Mouse (Mus musculus) heart, postnatal 0 days (tissue): ENCODE measurements at regions not wholly inside any gene's neighbourhood (a gene's known extent, or its start where the extent isn't known, plus 50 kb on each side); places are given as distances from the start of the nearest gene placed in this dataset.

Experiments used
- ATAC-seq: fragments of 200-750 bp; cut with Nextera tagmentation; 2 replicates; pipeline ENCODE4 v1.8.0; 2017; ENCODE audit warnings: low read depth, moderate number of reproducible peaks, moderate library complexity; ENCODE audit not compliant: insufficient read depth
- DNase-seq: peaks from one replicate; pipeline ENCODE4 v3.0.0-alpha.2; 2016; ENCODE audit warnings: low spot score
- H3K27ac ChIP-seq: fragments of 300-500 bp; sonication (generic); 2 replicates; pipeline ENCODE4 v1.5.1; 2014; ENCODE audit warnings: low read depth, mild to moderate bottlenecking
- H3K27me3 ChIP-seq: fragments of 300-500 bp; sonication (generic); 2 replicates; pipeline ENCODE4 v1.6.1; 2014; ENCODE audit warnings: low read length, mixed read lengths; ENCODE audit not compliant: control insufficient read depth, insufficient read depth
- H3K36me3 ChIP-seq: fragments of 300-500 bp; sonication (generic); replicated peaks from 2 replicates; pipeline ENCODE4 v1.6.1; 2014; ENCODE audit warnings: low read length, mixed read lengths; ENCODE audit not compliant: control insufficient read depth, insufficient read depth
- H3K4me1 ChIP-seq: fragments of 300-500 bp; sonication (generic); 2 replicates; pipeline ENCODE4 v1.6.1; 2014; ENCODE audit warnings: antibody characterized with exemption; ENCODE audit not compliant: control insufficient read depth, insufficient read depth
- H3K4me2 ChIP-seq: fragments of 300-500 bp; sonication (generic); 2 replicates; pipeline ENCODE4 v1.6.1; 2014; ENCODE audit warnings: low read depth, mild to moderate bottlenecking, low read length, moderate library complexity
- H3K4me3 ChIP-seq: fragments of 300-500 bp; sonication (generic); 2 replicates; pipeline ENCODE4 v1.5.1; 2014; ENCODE audit warnings: low read depth, low read length
- H3K9ac ChIP-seq: fragments of 300-500 bp; sonication (generic); replicated peaks from 2 replicates; pipeline ENCODE4 v1.6.1; 2014; ENCODE audit warnings: low read depth, low read length, mixed read lengths
- H3K9me3 ChIP-seq: fragments of 300-500 bp; sonication (generic); replicated peaks from 2 replicates; pipeline ENCODE4 v1.6.1; 2016; ENCODE audit warnings: low read length; ENCODE audit not compliant: control insufficient read depth
- CTCF ChIP-seq: IDR thresholded peaks from 2 replicates; pipeline ENCODE4 v1.5.1; 2016; ENCODE audit warnings: antibody characterized with exemption, control low read depth, low read depth
- EP300 ChIP-seq: IDR thresholded peaks from 2 replicates; pipeline ENCODE4 v1.6.1; 2016; ENCODE audit warnings: antibody characterized with exemption, low read depth
- WGBS: fragments of 180-500 bp; shearing (Covaris S2); extraction: QIAGEN DNeasy Blood & Tissue Kit; methylation state at CpG from one replicate; pipeline ENCODE4 v1.1.7; 2014; 5-methylcytosine and 5-hydroxymethylcytosine counted together

DNA sequence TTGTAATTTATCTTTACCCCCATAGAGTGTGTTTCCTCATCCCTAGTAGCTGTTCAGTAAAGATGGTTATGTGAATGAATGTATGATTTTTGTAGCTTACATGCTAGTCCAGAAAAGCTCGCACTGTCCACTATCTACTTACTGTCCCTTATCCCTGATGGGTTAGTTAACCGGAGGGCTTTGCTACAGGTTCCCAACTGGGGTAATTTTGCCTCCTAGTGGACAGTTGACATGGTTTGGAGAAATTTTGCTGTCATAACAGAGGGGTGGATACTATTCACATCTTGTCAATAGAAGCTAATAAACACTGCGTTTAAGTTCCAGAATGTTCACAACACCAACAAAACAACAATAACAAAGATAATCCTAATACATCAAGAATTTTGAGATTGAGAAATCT lies 711.6 kb downstream of the Nup35 start:
- ATAC-seq = no peak
- Histone ChIP-seq H3K36me3 (no peaks in the 10 kb centered on the region), H3K4me1 (no peaks in the 10 kb centered on the region), H3K4me2 (no peak overlapping the region), H3K9me3 (no peaks in the 10 kb centered on the region), H3K4me3 (no peak overlapping the region), H3K9ac (no peak overlapping the region), H3K27me3 (no peaks in the 10 kb centered on the region), H3K27ac (no peak overlapping the region)
- no peak for TF ChIP-seq EP300
- peak; percentile 35 for TF ChIP-seq CTCF
- no peak for DNase-seq
- WGBS = 62% methylated on average over 3 of the region's 3 CpGs

DNA sequence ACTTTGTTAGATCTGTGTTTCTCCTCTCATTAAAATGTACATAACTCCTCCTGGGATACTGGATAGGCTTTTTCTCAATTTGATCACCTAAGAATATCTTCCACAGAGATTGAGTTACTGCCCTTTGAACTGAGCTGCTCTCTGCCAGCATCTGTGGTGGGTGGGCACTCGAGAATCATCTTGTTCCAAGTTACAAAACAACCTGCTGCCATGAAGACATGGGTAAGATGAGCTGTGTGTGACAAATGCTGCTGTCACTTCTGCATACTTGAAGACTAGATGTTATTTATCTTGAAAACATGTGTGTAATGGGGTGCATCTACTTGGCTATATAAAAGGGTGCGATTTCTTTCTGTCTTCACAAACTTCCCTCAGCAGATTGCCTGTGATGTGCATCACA lies 716.0 kb upstream of the Zfp804a start:
- WGBS = 69% methylated on average over 2 of the region's 2 CpGs
- Histone ChIP-seq H3K4me3 (no peak overlapping the region), H3K27me3 (no peaks in the 10 kb centered on the region), H3K4me2 (no peak overlapping the region), H3K9ac (no peak overlapping the region), H3K9me3 (no peaks in the 10 kb centered on the region), H3K27ac (no peak overlapping the region), H3K36me3 (no peaks in the 10 kb centered on the region), H3K4me1 (no peaks in the 10 kb centered on the region)
- ATAC-seq = no peak
- DNase-seq = no peak
- TF ChIP-seq CTCF (no peak), EP300 (no peak)

DNA sequence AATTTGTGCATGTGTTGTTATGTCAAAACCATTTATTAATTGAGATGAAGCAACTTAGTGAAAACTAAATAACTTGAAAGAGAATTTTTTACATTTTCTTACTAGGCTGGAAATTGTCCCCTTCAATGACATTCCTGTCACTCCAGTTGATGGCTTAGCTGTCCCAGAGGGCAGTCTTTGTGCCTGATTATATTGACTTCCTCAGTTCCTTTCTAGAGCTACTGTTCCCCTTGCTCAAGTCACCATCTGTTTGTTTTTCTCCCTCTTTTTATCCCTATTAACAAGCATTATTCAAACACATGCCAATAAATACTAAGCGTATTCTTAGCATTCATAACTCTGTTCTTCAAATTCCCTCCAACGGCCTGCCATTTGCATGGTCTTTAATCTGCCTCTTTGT lies 712.6 kb upstream of the Zfp804a start:
- DNase-seq = no peak
- H3K27me3 ChIP-seq = no peaks in the 10 kb centered on the region
- no peaks in the 10 kb centered on the region for H3K4me1 ChIP-seq
- no peaks in the 10 kb centered on the region for H3K36me3 ChIP-seq
- 88% methylated on average over 2 of the region's 2 CpGs for WGBS
- ATAC-seq = no peak
- no peak overlapping the region for H3K4me2 ChIP-seq
- no peak overlapping the region for H3K9ac ChIP-seq
- no peak overlapping the region for H3K4me3 ChIP-seq
- no peaks in the 10 kb centered on the region for H3K9me3 ChIP-seq
- no peak overlapping the region for H3K27ac ChIP-seq
- TF ChIP-seq EP300 (no peak), CTCF (no peak)
